Mouse (Mus musculus) liver, embryonic 14.5 days (tissue): Measurements from ENCODE around the gene Fbxl18. TPM values are rescaled to one million over a fixed set of nuclear protein-coding genes. Genes with fewer than 3 reads are reported as not detected.

Experiments
- ATAC-seq: fragments of 200-750 bp; cut with Nextera tagmentation; 2 replicates; pipeline ENCODE4 v1.8.0; 2017; ENCODE audit warnings: moderate number of reproducible peaks, mild to moderate bottlenecking, moderate library complexity; ENCODE audit not compliant: insufficient read depth
- DNase-seq, 3 experiments: peaks; one replicate each; pipeline ENCODE4 v3.0.0-alpha.2; 2012 to 2013; ENCODE audit warnings: low read depth in 3 of 3, low spot score in 3 of 3
- H3K27ac ChIP-seq: fragments of 300-500 bp; sonication (generic); 2 replicates; pipeline ENCODE4 v1.5.1; 2014; ENCODE audit warnings: moderate library complexity, mild to moderate bottlenecking, control low read depth, inconsistent platforms
- H3K27me3 ChIP-seq: fragments of 300-500 bp; sonication (generic); 2 replicates; pipeline ENCODE4 v1.6.1; 2014; ENCODE audit warnings: mild to moderate bottlenecking, low read length, moderate library complexity; ENCODE audit not compliant: control insufficient read depth, insufficient read depth
- H3K36me3 ChIP-seq: fragments of 300-500 bp; sonication (generic); replicated peaks from 2 replicates; pipeline ENCODE4 v1.6.1; 2014; ENCODE audit warnings: low read depth; ENCODE audit not compliant: control insufficient read depth, insufficient read depth
- H3K4me1 ChIP-seq, 2 experiments: fragments of 200-500 bp in 1 of 2; fragments of 300-500 bp in 1 of 2; sonication (generic) in 1 of 2; replicated peaks; 2 replicates each; pipeline ENCODE4 v1.6.1; 2012 to 2014; ENCODE audit warnings: antibody characterized with exemption in 1 of 2, inconsistent platforms in 1 of 2, low read length in 1 of 2; ENCODE audit not compliant: control insufficient read depth in 2 of 2, insufficient read depth in 2 of 2
- H3K4me2 ChIP-seq: fragments of 300-500 bp; sonication (generic); 2 replicates; pipeline ENCODE4 v1.6.1; 2014; ENCODE audit warnings: low read depth, mild to moderate bottlenecking, control low read depth, moderate library complexity
- H3K4me3 ChIP-seq, 2 experiments: fragments of 200-500 bp in 1 of 2; fragments of 300-500 bp in 1 of 2; sonication (generic) in 1 of 2; 2 replicates each; pipeline ENCODE4 v1.5.1; 2012 to 2014; ENCODE audit warnings: low read depth in 2 of 2, low read length in 2 of 2, mild to moderate bottlenecking in 2 of 2, control low read depth in 1 of 2, inconsistent platforms in 1 of 2, moderate library complexity in 1 of 2; ENCODE audit not compliant: insufficient read depth in 1 of 2
- H3K9ac ChIP-seq: fragments of 300-500 bp; sonication (generic); replicated peaks from 2 replicates; pipeline ENCODE4 v1.6.1; 2014; ENCODE audit warnings: mild to moderate bottlenecking, control low read depth, moderate library complexity
- H3K9me3 ChIP-seq: fragments of 300-500 bp; sonication (generic); 2 replicates; pipeline ENCODE4 v1.6.1; 2016; ENCODE audit warnings: low read length, mixed read lengths; ENCODE audit not compliant: control insufficient read depth
- CTCF ChIP-seq: IDR thresholded peaks from 2 replicates; pipeline ENCODE4 v1.5.1; 2016; ENCODE audit warnings: antibody characterized with exemption, low read depth, control low read depth
- EP300 ChIP-seq: IDR thresholded peaks from 2 replicates; pipeline ENCODE4 v1.6.1; 2016; ENCODE audit warnings: antibody characterized with exemption, low read depth
- WGBS: fragments of 180-500 bp; shearing (Covaris S2); extraction: QIAGEN DNeasy Blood & Tissue Kit; methylation state at CpG from one replicate; pipeline ENCODE4 v1.1.7; 2014; ENCODE audit not compliant: insufficient replicate concordance; 5-methylcytosine and 5-hydroxymethylcytosine counted together
- polyA plus RNA-seq, 2 experiments: library from polyadenylated mRNA; depleted of rRNA in 1 of 2; stranded (reverse) in 1 of 2; unstranded in 1 of 2; fragments of >200 nt; fragmentation: Nextera tagmentation in 1 of 2; extraction: Ambion mirVana in 1 of 2; gene quantifications; 2 replicates each; pipeline versions ENCODE4 v1.2.1 to v1.2.3; 2012 to 2014

The Fbxl18 gene
- polyA plus RNA-seq, 2 experiments: 1.6 to 1.9 TPM

GRCm38 (mm10) chr5:142822286-142823095 is 72.7 kb downstream of the Fbxl18 start:
- Histone ChIP-seq H3K4me1 (peaks cover 0 to 4% of the 10 kb centered on the region in 2 experiments; a peak in 1 of 4 replicates), H3K9me3 (no peaks in the 10 kb centered on the region), H3K9ac (peak overlapping the region; percentile 3; the same call in 1 of the 2 replicates), H3K4me2 (peak overlapping the region; percentile 71), H3K27ac (peak overlapping the region; percentile 4; the same call in 1 of the 2 replicates), H3K36me3 (no peaks in the 10 kb centered on the region), H3K4me3 (peak overlapping the region; percentile 50 to 59), H3K27me3 (peaks cover 75% of the 10 kb centered on the region)
- TF ChIP-seq EP300: no peak
- no peak for TF ChIP-seq CTCF
- DNase-seq: no peak
- ATAC-seq: no peak
- WGBS: under 1% methylated on average over 36 of the region's 36 CpGs

- no peak for ATAC-seq
These were observed 73.3 kb downstream of the Fbxl18 start for GRCm38 (mm10) chr5:142821974-142822285.

GRCm38 (mm10) chr5:142821266-142821973 is 73.8 kb downstream of the Fbxl18 start:
- Histone ChIP-seq H3K36me3 (no peaks in the 10 kb centered on the region), H3K27me3 (peaks cover 86% of the 10 kb centered on the region), H3K4me1 (peaks cover 0 to 4% of the 10 kb centered on the region in 2 experiments; a peak in 1 of 4 replicates), H3K4me3 (peak overlapping the region; percentile 50 to 59), H3K27ac (peak overlapping the region; percentile 53), H3K9ac (peak overlapping the region; percentile 1), H3K9me3 (no peaks in the 10 kb centered on the region), H3K4me2 (peak overlapping the region; percentile 71)
- ATAC-seq: peak; percentile 14; the same call in 1 of the 2 replicates
- no peak for DNase-seq
- WGBS: under 1% methylated on average over 36 of the region's 36 CpGs
- TF ChIP-seq CTCF (no peak), EP300 (no peak)

More at GRCm38 (mm10) chr5:142821974-142822285, 73.3 kb downstream of the Fbxl18 start:
- Histone ChIP-seq H3K4me1 (peaks cover 0 to 4% of the 10 kb centered on the region in 2 experiments; a peak in 1 of 4 replicates), H3K36me3 (no peaks in the 10 kb centered on the region), H3K4me2 (peak overlapping the region; percentile 71), H3K27me3 (peaks cover 81% of the 10 kb centered on the region), H3K9me3 (no peaks in the 10 kb centered on the region), H3K4me3 (peak overlapping the region; percentile 50 to 59), H3K9ac (no peak overlapping the region), H3K27ac (no peak overlapping the region)
- TF ChIP-seq EP300 (no peak), CTCF (no peak)
- no peak for DNase-seq
- WGBS: 2% methylated on average over 9 of the region's 9 CpGs

GRCm38 (mm10) chr5:142820276-142821265 is 74.7 kb downstream of the Fbxl18 start:
- Histone ChIP-seq H3K9ac (peak overlapping the region; percentile 1), H3K4me1 (peaks cover 0 to 4% of the 10 kb centered on the region in 2 experiments; a peak in 1 of 4 replicates), H3K4me3 (peak overlapping the region; percentile 50 to 59), H3K36me3 (no peaks in the 10 kb centered on the region), H3K9me3 (no peaks in the 10 kb centered on the region), H3K27ac (peak overlapping the region; percentile 55), H3K4me2 (peak overlapping the region; percentile 71), H3K27me3 (peaks cover 94% of the 10 kb centered on the region)
- DNase-seq (no peak), ATAC-seq (no peak)
- 1% methylated on average over 53 of the region's 53 CpGs for WGBS
- no peak for TF ChIP-seq CTCF
- no peak for TF ChIP-seq EP300
